Mouse (Mus musculus) heart, embryonic 13.5 days (tissue): ENCODE measurements around the gene Alox12e. TPM values are rescaled to one million over a fixed set of nuclear protein-coding genes. Genes with fewer than 3 reads are reported as not detected.

Experiments
- ATAC-seq: fragments of 200-750 bp; cut with Nextera tagmentation; 2 replicates; pipeline ENCODE4 v1.8.0; 2017; ENCODE audit warnings: moderate TSS enrichment; ENCODE audit not compliant: insufficient number of reproducible peaks, low FRiP score, low TSS enrichment; ENCODE audit errors: extremely low read depth
- H3K27ac ChIP-seq: fragments of 300-500 bp; sonication (generic); replicated peaks from 2 replicates; pipeline ENCODE4 v1.5.1; 2015; ENCODE audit warnings: moderate library complexity, mild to moderate bottlenecking, inconsistent platforms
- H3K27me3 ChIP-seq: fragments of 300-500 bp; sonication (generic); replicated peaks from 2 replicates; pipeline ENCODE4 v1.6.1; 2015; ENCODE audit warnings: mild to moderate bottlenecking, inconsistent platforms
- H3K36me3 ChIP-seq: fragments of 300-500 bp; sonication (generic); 2 replicates; pipeline ENCODE4 v1.6.1; 2015; ENCODE audit warnings: mild to moderate bottlenecking, inconsistent platforms
- H3K4me1 ChIP-seq: fragments of 300-500 bp; sonication (generic); 2 replicates; pipeline ENCODE4 v1.6.1; 2015; ENCODE audit warnings: inconsistent platforms
- H3K4me2 ChIP-seq: fragments of 300-500 bp; sonication (generic); 2 replicates; pipeline ENCODE4 v1.6.1; 2015; ENCODE audit warnings: inconsistent platforms, mild to moderate bottlenecking, moderate library complexity
- H3K4me3 ChIP-seq: fragments of 300-500 bp; sonication (generic); 2 replicates; pipeline ENCODE4 v1.5.1; 2015; ENCODE audit warnings: moderate library complexity, mild to moderate bottlenecking, inconsistent platforms
- H3K9ac ChIP-seq: fragments of 300-500 bp; sonication (generic); 2 replicates; pipeline ENCODE4 v1.6.1; 2015; ENCODE audit warnings: inconsistent platforms, mild to moderate bottlenecking, moderate library complexity
- H3K9me3 ChIP-seq: fragments of 300-500 bp; sonication (generic); 2 replicates; pipeline ENCODE4 v1.6.1; 2016; ENCODE audit warnings: inconsistent platforms
- WGBS: fragments of 180-500 bp; shearing (Covaris S2); methylation state at CpG from one replicate; pipeline ENCODE4 v1.1.7; 2015; ENCODE audit warnings: mixed read lengths; 5-methylcytosine and 5-hydroxymethylcytosine counted together
- polyA plus RNA-seq: library from polyadenylated mRNA; unstranded; fragments of >200 nt; fragmentation: Nextera tagmentation; extraction: Ambion mirVana; gene quantifications from 2 replicates; pipeline ENCODE4 v1.2.1, GENCODE M21; 2015

The Alox12e gene
- polyA plus RNA-seq, 1 experiment from 2014 or later: not detected

DNA sequence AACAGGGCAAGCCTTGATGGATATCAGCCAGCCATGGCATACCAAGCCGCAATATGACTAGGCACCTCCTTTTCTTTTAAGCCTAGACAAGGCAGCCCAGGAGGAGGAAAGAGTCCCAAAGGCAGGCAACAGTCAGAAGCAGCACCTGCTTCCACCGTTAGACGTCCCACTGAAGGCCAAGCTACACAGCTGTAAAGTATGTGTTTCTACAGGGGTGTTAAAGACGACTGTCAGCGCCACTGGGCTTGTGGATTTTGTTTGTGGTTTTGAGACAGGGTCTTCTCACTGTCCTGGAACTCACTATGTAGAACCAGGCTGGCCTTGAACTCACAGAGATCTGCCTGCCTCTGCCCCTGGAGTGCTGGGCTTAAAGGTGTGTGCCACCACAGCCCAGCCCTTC is 36.7 kb downstream of the Alox12e start:
- H3K36me3 ChIP-seq: no peaks in the 10 kb centered on the region
- H3K9me3 ChIP-seq: no peaks in the 10 kb centered on the region
- H3K4me3 ChIP-seq: no peak overlapping the region
- no peak overlapping the region for H3K27ac ChIP-seq
- H3K4me2 ChIP-seq: no peak overlapping the region
- no peak for ATAC-seq
- no peak overlapping the region for H3K9ac ChIP-seq
- WGBS: 52% methylated on average over 5 of the region's 5 CpGs
- H3K4me1 ChIP-seq: peaks cover 10% of the 10 kb centered on the region; the same call in 1 of the 2 replicates
- no peaks in the 10 kb centered on the region for H3K27me3 ChIP-seq

DNA sequence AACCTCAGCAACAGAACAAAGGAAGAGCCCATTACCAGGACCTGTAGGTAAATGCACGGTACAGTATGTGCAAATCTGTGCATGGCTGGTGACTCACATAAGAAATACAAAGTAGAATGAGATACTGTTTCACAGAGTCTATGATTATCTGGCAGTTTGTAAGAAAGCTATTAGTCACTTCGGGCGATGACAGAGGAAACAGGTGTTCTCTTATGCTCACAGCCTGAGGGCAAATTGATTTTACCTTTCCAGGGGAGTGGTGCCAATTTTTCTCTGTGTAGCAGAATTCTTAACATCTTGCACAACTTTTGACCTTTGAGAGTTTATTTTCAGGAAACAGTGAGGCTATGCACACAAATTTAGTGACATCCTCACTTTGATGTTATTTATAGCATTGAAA is 37.7 kb downstream of the Alox12e start:
- 67% methylated on average over 3 of the region's 3 CpGs for WGBS
- Histone ChIP-seq H3K4me2 (no peak overlapping the region), H3K4me3 (no peak overlapping the region), H3K36me3 (no peaks in the 10 kb centered on the region), H3K27ac (no peak overlapping the region), H3K9ac (no peak overlapping the region), H3K4me1 (peaks cover 17% of the 10 kb centered on the region; the same call in 1 of the 2 replicates), H3K9me3 (no peaks in the 10 kb centered on the region), H3K27me3 (no peaks in the 10 kb centered on the region)
- no peak for ATAC-seq

DNA sequence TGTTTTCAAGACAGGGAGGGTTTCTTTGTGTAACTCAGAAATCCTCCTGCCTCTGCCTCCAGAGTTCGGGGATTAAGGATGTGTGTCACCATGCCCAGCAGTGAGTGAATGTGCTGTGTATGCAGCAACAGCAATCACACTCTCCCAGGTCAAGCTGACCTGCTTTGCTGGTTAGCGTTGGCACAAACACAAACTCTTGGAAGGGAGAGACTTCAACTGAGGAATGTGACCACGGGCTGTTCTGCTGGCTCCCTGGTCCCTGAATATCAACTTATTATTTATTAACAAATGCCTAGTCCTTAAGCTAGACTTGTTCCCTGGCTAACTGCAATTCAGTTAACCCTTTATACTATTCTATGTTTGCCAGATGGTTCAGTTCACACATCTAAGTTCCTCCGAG is 38.8 kb downstream of the Alox12e start:
- Histone ChIP-seq H3K9ac (no peak overlapping the region), H3K27me3 (no peaks in the 10 kb centered on the region), H3K36me3 (no peaks in the 10 kb centered on the region), H3K4me1 (peaks cover 8% of the 10 kb centered on the region; the same call in 1 of the 2 replicates), H3K4me2 (no peak overlapping the region), H3K27ac (no peak overlapping the region), H3K9me3 (no peaks in the 10 kb centered on the region), H3K4me3 (no peak overlapping the region)
- ATAC-seq: no peak
- WGBS: 69% methylated on average over 4 of the region's 4 CpGs

DNA sequence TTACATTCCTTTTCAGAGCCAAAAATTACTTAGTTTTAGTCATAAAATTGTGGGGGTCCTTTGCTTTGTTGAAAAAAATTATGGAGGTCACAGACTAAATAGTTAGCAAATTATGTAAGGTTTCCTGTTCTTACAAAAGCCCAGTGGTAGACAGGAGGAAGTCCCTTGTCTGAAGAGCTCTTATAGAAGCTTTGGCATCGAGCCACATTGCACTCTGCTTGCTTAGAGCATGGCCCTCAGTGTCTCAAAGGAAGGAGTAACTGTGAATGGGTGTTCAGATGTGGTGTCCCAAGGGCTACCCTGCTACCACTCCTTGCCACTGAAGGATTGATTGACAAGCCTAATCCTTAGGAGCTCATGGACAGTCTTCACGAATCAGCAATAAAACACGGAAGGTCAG is 42.0 kb downstream of the Alox12e start:
- Histone ChIP-seq H3K4me2 (no peak overlapping the region), H3K9ac (no peak overlapping the region), H3K4me1 (peaks cover 8% of the 10 kb centered on the region; the same call in 1 of the 2 replicates), H3K36me3 (no peaks in the 10 kb centered on the region), H3K4me3 (no peak overlapping the region), H3K9me3 (no peaks in the 10 kb centered on the region), H3K27ac (peak overlapping the region; percentile 67; the same call in 1 of the 2 replicates), H3K27me3 (no peaks in the 10 kb centered on the region)
- no peak for ATAC-seq
- WGBS: 61% methylated on average over 3 of the region's 3 CpGs

DNA sequence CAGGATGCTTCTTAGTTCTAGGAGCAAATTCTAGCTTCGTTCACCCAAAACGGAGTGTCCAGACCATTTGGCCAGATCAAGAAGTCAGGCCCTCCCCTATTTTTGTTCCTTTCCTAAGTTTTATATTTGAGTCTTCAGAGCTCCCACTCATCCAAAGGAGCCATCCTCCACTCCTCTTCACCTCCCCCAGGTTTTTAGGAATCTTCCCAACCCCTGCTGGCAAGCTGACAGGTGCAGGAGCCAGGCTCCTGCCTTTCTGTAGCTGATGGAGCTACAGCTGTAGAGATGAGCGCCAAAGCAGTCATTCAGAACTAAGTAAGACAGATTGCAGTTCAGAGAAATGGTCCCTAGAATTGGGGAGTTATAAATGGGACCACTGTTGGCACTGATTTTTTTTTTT is 43.5 kb downstream of the Alox12e start:
- Histone ChIP-seq H3K9ac (no peak overlapping the region), H3K27me3 (no peaks in the 10 kb centered on the region), H3K4me1 (peaks cover 8% of the 10 kb centered on the region; the same call in 1 of the 2 replicates), H3K27ac (no peak overlapping the region), H3K9me3 (no peaks in the 10 kb centered on the region), H3K4me3 (no peak overlapping the region), H3K4me2 (no peak overlapping the region), H3K36me3 (no peaks in the 10 kb centered on the region)
- WGBS: 73% methylated on average over 3 of the region's 3 CpGs
- no peak for ATAC-seq

DNA sequence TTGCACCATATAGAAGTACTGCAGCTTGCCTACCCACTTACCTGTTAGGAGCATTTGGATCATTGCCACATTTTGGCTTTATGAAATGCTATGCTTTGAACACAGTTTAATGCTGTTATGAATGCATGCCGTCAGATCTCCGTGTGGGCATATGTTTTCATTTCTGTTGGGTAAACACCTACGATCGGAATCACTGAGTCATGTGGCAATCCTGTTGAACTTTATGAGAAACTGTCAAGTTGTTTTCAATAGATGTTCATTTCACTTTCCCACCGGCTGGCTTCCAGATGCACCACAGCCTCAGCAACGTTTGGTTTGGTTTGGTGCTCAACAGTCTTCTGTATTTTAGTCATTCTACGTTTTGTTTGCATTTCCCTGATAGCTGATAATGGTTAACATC is 50.8 kb downstream of the Alox12e start:
- peaks cover 2% of the 10 kb centered on the region for H3K4me1 ChIP-seq
- H3K9ac ChIP-seq: no peak overlapping the region
- H3K27me3 ChIP-seq: no peaks in the 10 kb centered on the region
- ATAC-seq: no peak
- no peak overlapping the region for H3K27ac ChIP-seq
- no peaks in the 10 kb centered on the region for H3K9me3 ChIP-seq
- no peak overlapping the region for H3K4me2 ChIP-seq
- no peaks in the 10 kb centered on the region for H3K36me3 ChIP-seq
- WGBS: 76% methylated on average over 7 of the region's 7 CpGs
- H3K4me3 ChIP-seq: no peak overlapping the region

DNA sequence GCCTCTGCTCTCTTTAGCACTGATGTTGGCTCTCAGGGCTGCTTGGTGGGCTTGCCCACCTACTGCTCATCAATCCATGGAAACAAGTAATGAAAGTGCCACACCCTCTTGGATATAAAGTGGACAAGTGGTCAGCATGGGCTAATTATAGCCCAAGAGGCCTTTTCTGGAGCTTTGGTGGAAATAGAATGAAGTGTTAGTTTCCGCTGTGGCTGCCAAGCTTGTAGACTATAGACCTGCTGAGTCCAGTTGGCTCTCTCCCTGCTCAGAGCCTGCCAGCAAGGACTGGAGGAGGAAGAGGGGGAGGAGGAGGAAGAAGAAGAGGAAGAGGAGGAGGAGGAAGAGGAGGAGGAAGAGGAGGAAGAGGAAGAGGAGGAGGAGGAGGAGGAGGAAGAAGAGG is 56.0 kb downstream of the Alox12e start:
- WGBS: 52% methylated on average over 1 of the region's 1 CpGs
- Histone ChIP-seq H3K4me3 (no peak overlapping the region), H3K4me1 (peaks cover 18% of the 10 kb centered on the region), H3K9me3 (no peaks in the 10 kb centered on the region), H3K36me3 (no peaks in the 10 kb centered on the region), H3K4me2 (no peak overlapping the region), H3K27me3 (peaks cover 5% of the 10 kb centered on the region; the same call in 1 of the 2 replicates), H3K9ac (no peak overlapping the region), H3K27ac (peak overlapping the region; percentile 50; the same call in 1 of the 2 replicates)
- no peak for ATAC-seq

DNA sequence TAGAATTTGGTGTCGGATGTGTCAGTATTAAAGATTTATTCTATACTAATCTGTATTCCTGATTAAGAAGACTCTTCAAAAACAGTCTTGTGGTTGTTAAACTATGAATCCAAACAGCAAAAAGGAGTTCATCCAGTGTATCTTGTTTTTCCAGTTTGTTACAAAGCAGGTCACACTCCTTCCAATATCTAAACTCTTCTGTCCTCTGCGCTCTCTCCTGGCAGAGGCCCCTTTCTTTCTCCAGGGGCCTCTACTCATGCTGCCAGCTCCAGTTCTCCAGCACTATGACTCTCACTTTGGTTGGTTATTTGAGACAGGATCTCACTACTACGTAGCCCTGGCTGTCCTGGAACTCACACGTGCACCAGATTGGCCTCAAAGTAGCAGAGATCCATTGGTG is 56.6 kb downstream of the Alox12e start:
- Histone ChIP-seq H3K4me1 (peaks cover 18% of the 10 kb centered on the region), H3K36me3 (no peaks in the 10 kb centered on the region), H3K9me3 (peaks cover 3% of the 10 kb centered on the region; the same call in 1 of the 2 replicates), H3K4me3 (no peak overlapping the region), H3K9ac (no peak overlapping the region), H3K27me3 (peaks cover 5% of the 10 kb centered on the region; the same call in 1 of the 2 replicates), H3K27ac (peak overlapping the region; percentile 50; the same call in 1 of the 2 replicates), H3K4me2 (no peak overlapping the region)
- WGBS: 63% methylated on average over 4 of the region's 4 CpGs
- ATAC-seq: no peak

Other genes starting within 250 kb of the Alox12e start
- gene Asgr2, start 230.0 kb downstream of the Alox12e start, polyA plus RNA-seq: 0.18 TPM in 1 of 2 replicates, not detected in the other
- gene Mgl2, start 192.3 kb downstream of the Alox12e start, polyA plus RNA-seq: 0.53 and 0.67 TPM in 2 replicates
- gene Clec10a, start 166.4 kb downstream of the Alox12e start, polyA plus RNA-seq: 0.31 and 0.43 TPM in 2 replicates
- 0.28 and 0.60 TPM in 2 replicates for gene Slc16a11, start 109.9 kb downstream of the Alox12e start, polyA plus RNA-seq
- gene Slc16a13, start 101.6 kb downstream of the Alox12e start, polyA plus RNA-seq: 5.0 and 7.1 TPM in 2 replicates
- gene Bcl6b, start 92.8 kb downstream of the Alox12e start, polyA plus RNA-seq: 17.8 and 18.3 TPM in 2 replicates
- gene 0610010K14Rik, start 84.7 kb downstream of the Alox12e start, polyA plus RNA-seq: 125 and 137 TPM in 2 replicates
- 9.0 and 9.5 TPM in 2 replicates for gene Gm21988, start 82.8 kb downstream of the Alox12e start, polyA plus RNA-seq
- gene Rnasek, start 82.8 kb downstream of the Alox12e start, polyA plus RNA-seq: 214 and 235 TPM in 2 replicates
- gene Alox12, start 67.3 kb downstream of the Alox12e start, polyA plus RNA-seq: 2.5 and 3.5 TPM in 2 replicates
- gene Alox15, start 29.4 kb upstream of the Alox12e start, polyA plus RNA-seq: 0.05 TPM in 1 of 2 replicates, not detected in the other
- gene Pelp1, start 87.4 kb upstream of the Alox12e start, polyA plus RNA-seq: 23.3 and 23.6 TPM in 2 replicates
- 11.2 and 13.2 TPM in 2 replicates for gene Arrb2, start 110.0 kb upstream of the Alox12e start, polyA plus RNA-seq
- gene Med11, start 129.3 kb upstream of the Alox12e start, polyA plus RNA-seq: 25.5 and 26.2 TPM in 2 replicates
- 1.4 and 1.5 TPM in 2 replicates for gene Zmynd15, start 136.8 kb upstream of the Alox12e start, polyA plus RNA-seq
- gene Cxcl16, start 137.4 kb upstream of the Alox12e start, polyA plus RNA-seq: 6.8 and 6.9 TPM in 2 replicates
- gene Tm4sf5, start 182.6 kb upstream of the Alox12e start, polyA plus RNA-seq: 8.4 and 8.5 TPM in 2 replicates
- gene Vmo1, start 192.0 kb upstream of the Alox12e start, polyA plus RNA-seq: 0.31 TPM in 1 of 2 replicates, not detected in the other
- 0.12 and 0.99 TPM in 2 replicates for gene Gltpd2, start 196.6 kb upstream of the Alox12e start, polyA plus RNA-seq
- 636 and 691 TPM in 2 replicates for gene Psmb6, start 202.7 kb upstream of the Alox12e start, polyA plus RNA-seq
- not detected in 2 replicates for gene Gm40193, start 210.3 kb upstream of the Alox12e start, polyA plus RNA-seq
- 9.3 and 11.2 TPM in 2 replicates for gene Pld2, start 217.4 kb upstream of the Alox12e start, polyA plus RNA-seq
- gene Mink1, start 240.3 kb upstream of the Alox12e start, polyA plus RNA-seq: 8.8 and 9.8 TPM in 2 replicates